Mouse (Mus musculus) ES-Bruce4 (cell line): ENCODE measurements around the gene Phc3.

Source experiments
- CTCF ChIP-seq: IDR thresholded peaks from one replicate; pipeline ENCODE4 v1.8.1; 2011; ENCODE audit warnings: low read depth, low read length
- POLR2A ChIP-seq: IDR thresholded peaks from one replicate; pipeline ENCODE4 v1.8.1; 2011; ENCODE audit warnings: low read length; ENCODE audit not compliant: insufficient read depth

DNA sequence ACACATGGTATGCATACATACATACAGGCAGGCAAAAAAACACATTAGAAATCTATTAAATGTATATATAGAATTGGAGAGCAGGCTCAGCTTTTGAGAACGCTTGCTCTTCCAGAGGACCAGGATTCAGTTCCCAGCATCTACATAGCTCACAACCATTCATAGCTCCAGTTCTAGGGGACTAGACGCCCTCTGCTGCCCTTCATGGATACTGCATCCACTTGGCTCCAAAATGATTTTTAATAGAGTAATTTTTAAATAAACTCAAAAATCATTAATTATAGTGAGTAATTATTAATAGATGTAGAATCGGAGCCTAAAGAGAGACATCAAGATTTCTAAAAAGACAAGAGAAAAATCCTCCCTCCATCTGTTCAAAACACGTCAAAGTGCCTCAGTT is 6.1 kb downstream of the Phc3 start:
- TF ChIP-seq POLR2A (no peak), CTCF (no peak)
